Mouse (Mus musculus) neural tube, embryonic 15.5 days (tissue): ENCODE data around the gene Aaed1. TPM values are rescaled to one million over a fixed set of nuclear protein-coding genes. Genes with fewer than 3 reads are reported as not detected.

Experiments
- ATAC-seq: fragments of 200-750 bp; cut with Nextera tagmentation; 2 replicates; pipeline ENCODE4 v1.8.0; 2017; ENCODE audit warnings: mild to moderate bottlenecking, moderate TSS enrichment, moderate library complexity; ENCODE audit not compliant: low FRiP score
- H3K27ac ChIP-seq: fragments of 300-500 bp; sonication (generic); replicated peaks from 2 replicates; pipeline ENCODE4 v1.5.1; 2015; ENCODE audit warnings: mild to moderate bottlenecking, inconsistent platforms
- H3K27me3 ChIP-seq: fragments of 300-500 bp; sonication (generic); replicated peaks from 2 replicates; pipeline ENCODE4 v1.6.1; 2015; ENCODE audit warnings: inconsistent platforms
- H3K36me3 ChIP-seq: fragments of 300-500 bp; sonication (generic); 2 replicates; pipeline ENCODE4 v1.6.1; 2015; ENCODE audit warnings: inconsistent platforms
- H3K4me1 ChIP-seq: fragments of 300-500 bp; sonication (generic); 2 replicates; pipeline ENCODE4 v1.6.1; 2015; ENCODE audit warnings: inconsistent platforms
- H3K4me2 ChIP-seq: fragments of 300-500 bp; sonication (generic); 2 replicates; pipeline ENCODE4 v1.6.1; 2015; ENCODE audit warnings: inconsistent platforms, mild to moderate bottlenecking, moderate library complexity
- H3K4me3 ChIP-seq: fragments of 300-500 bp; sonication (generic); replicated peaks from 2 replicates; pipeline ENCODE4 v1.5.1; 2015; ENCODE audit warnings: mild to moderate bottlenecking, inconsistent platforms
- H3K9ac ChIP-seq: fragments of 300-500 bp; sonication (generic); replicated peaks from 2 replicates; pipeline ENCODE4 v1.6.1; 2015; ENCODE audit warnings: mild to moderate bottlenecking, inconsistent platforms
- H3K9me3 ChIP-seq: fragments of 300-500 bp; sonication (generic); replicated peaks from 2 replicates; pipeline ENCODE4 v1.6.1; 2016; ENCODE audit warnings: inconsistent platforms
- WGBS: fragments of 180-500 bp; shearing (Covaris S2); methylation state at CpG from one replicate; pipeline ENCODE4 v1.1.7; 2015; ENCODE audit warnings: mixed read lengths; 5-methylcytosine and 5-hydroxymethylcytosine counted together
- polyA plus RNA-seq: library from polyadenylated mRNA; unstranded; fragments of >200 nt; fragmentation: Nextera tagmentation; extraction: Ambion mirVana; gene quantifications from 2 replicates; pipeline ENCODE4 v1.2.1, GENCODE M21; 2015

The Aaed1 gene
- polyA plus RNA-seq, 1 experiment from 2014 or later, result 17.4 TPM

DNA sequence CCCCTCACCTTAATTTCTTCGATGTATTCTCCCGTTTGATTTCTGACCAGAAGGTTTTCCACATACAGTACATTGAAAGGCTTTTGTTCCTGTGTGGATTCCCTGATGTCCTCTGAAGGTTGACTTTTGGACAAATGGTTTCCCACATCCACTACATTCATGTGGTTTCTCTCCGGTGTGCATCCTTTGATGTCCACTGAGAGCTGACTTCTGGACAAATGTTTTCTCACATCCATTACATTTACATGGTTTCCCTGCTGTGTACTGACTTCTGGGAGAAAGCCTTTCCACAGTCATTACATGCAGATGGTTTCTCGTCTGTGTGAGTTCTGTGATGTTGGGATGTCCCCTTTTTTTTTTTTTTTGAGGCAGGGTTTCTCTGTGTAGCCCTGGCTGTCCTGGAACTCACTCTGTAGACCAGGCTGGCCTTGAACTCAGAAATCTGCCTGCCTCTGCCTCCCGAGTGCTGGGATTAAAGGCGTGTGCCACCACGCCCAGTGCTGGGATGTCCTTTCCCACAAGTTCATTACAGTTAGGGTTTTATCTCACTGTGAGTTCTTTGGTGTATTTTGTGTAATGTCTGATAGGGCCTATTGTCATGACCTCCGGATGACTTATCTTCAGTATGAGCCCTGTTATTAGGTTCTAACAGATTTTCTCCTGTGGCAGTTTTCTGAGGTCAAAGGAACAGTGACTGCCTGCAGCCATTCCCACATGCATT is 10.2 kb upstream of the Aaed1 start:
- Histone ChIP-seq H3K27ac (no peak overlapping the region), H3K36me3 (no peaks in the 10 kb centered on the region), H3K4me1 (no peaks in the 10 kb centered on the region), H3K9me3 (no peaks in the 10 kb centered on the region), H3K4me3 (no peak overlapping the region), H3K4me2 (no peak overlapping the region), H3K27me3 (no peaks in the 10 kb centered on the region), H3K9ac (no peak overlapping the region)
- ATAC-seq, result no peak
- WGBS, result 79% methylated on average over 8 of the region's 8 CpGs

- Histone ChIP-seq H3K9ac (no peak overlapping the region), H3K27me3 (no peaks in the 10 kb centered on the region), H3K27ac (no peak overlapping the region), H3K9me3 (no peaks in the 10 kb centered on the region), H3K36me3 (no peaks in the 10 kb centered on the region), H3K4me3 (no peak overlapping the region), H3K4me2 (no peak overlapping the region), H3K4me1 (no peaks in the 10 kb centered on the region)
- ATAC-seq, result no peak
- WGBS, result 84% methylated on average over 8 of the region's 8 CpGs
Observed at GRCm38 (mm10) chr13:64320334-64320733, 7.8 kb upstream of the Aaed1 start.

GRCm38 (mm10) chr13:64319782-64320181 is 7.3 kb upstream of the Aaed1 start:
- no peaks in the 10 kb centered on the region for H3K27me3 ChIP-seq
- no peak for ATAC-seq
- H3K9me3 ChIP-seq, result no peaks in the 10 kb centered on the region

GRCm38 (mm10) chr13:64318355-64318754 is 5.8 kb upstream of the Aaed1 start:
- Histone ChIP-seq H3K27ac (no peak overlapping the region), H3K9me3 (no peaks in the 10 kb centered on the region), H3K36me3 (no peaks in the 10 kb centered on the region), H3K4me1 (no peaks in the 10 kb centered on the region), H3K27me3 (no peaks in the 10 kb centered on the region), H3K9ac (no peak overlapping the region), H3K4me3 (no peak overlapping the region), H3K4me2 (no peak overlapping the region)
- ATAC-seq, result no peak
- WGBS, result 67% methylated on average over 2 of the region's 2 CpGs

More at GRCm38 (mm10) chr13:64319782-64320181, 7.3 kb upstream of the Aaed1 start:
- no peaks in the 10 kb centered on the region for H3K4me1 ChIP-seq
- no peak overlapping the region for H3K27ac ChIP-seq
- H3K36me3 ChIP-seq, result no peaks in the 10 kb centered on the region
- no peak overlapping the region for H3K4me3 ChIP-seq
- H3K4me2 ChIP-seq, result no peak overlapping the region
- no peak overlapping the region for H3K9ac ChIP-seq

DNA sequence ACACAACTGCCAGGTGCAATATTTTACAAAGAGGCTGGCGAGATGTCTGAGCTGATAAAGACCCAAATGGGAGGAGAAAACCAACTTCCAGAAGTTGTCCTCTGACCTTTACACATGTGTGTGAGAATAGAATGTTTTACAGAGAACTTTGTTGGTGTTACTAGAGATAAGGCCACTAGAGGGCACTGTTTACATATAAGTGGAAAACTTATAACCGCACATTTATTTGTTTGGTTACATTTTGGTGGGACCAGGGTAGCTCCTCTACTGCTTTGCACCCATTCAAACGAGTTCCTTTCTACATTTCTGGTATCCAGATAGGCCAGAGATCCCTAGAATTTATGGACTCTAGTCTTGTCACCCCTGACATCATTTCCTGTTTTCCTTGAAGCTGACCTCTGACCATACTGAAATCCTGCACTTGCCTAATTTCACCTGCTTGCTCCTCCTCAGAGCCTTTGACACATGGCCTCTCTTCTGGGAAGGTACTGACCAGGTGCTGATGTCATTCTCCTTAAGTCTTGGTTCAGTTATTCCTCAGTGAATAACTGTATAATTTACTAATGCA is 3.1 kb upstream of the Aaed1 start:
- ATAC-seq, result no peak
- 2% methylated on average over 3 of the region's 3 CpGs for WGBS

DNA sequence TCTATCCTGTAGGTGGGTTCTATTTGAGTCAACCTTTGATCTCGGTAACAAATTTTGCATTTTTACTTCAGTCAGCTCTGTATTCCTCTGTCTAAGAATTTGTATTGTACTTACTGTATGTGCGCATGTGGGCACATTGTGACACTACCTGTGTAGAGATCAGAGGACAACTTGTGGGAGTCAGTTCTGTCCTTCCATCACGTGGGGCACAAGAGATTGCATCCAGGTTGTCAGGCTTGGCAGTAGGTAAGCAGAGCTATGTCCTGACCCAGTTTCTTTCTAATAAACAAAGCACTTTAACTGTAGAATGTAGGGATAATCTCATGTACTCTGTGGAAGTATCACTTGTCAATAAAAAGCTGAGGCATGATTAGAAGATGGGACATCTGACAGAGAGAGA is 1.5 kb upstream of the Aaed1 start:
- peaks cover 13% of the 10 kb centered on the region for H3K4me1 ChIP-seq
- H3K4me2 ChIP-seq, result no peak overlapping the region
- no peak overlapping the region for H3K9ac ChIP-seq
- no peaks in the 10 kb centered on the region for H3K36me3 ChIP-seq
- H3K9me3 ChIP-seq, result no peaks in the 10 kb centered on the region
- no peak for ATAC-seq
- H3K27ac ChIP-seq, result no peak overlapping the region
- 70% methylated on average over 3 of the region's 3 CpGs for WGBS
- H3K4me3 ChIP-seq, result no peak overlapping the region
- no peaks in the 10 kb centered on the region for H3K27me3 ChIP-seq

More for the DNA sequence above, 3.1 kb upstream of the Aaed1 start:
- no peak overlapping the region for H3K27ac ChIP-seq
- no peaks in the 10 kb centered on the region for H3K9me3 ChIP-seq
- H3K4me2 ChIP-seq, result no peak overlapping the region
- no peaks in the 10 kb centered on the region for H3K27me3 ChIP-seq
- no peaks in the 10 kb centered on the region for H3K36me3 ChIP-seq
- H3K4me1 ChIP-seq, result peaks cover 13% of the 10 kb centered on the region
- no peak overlapping the region for H3K9ac ChIP-seq
- H3K4me3 ChIP-seq, result no peak overlapping the region

DNA sequence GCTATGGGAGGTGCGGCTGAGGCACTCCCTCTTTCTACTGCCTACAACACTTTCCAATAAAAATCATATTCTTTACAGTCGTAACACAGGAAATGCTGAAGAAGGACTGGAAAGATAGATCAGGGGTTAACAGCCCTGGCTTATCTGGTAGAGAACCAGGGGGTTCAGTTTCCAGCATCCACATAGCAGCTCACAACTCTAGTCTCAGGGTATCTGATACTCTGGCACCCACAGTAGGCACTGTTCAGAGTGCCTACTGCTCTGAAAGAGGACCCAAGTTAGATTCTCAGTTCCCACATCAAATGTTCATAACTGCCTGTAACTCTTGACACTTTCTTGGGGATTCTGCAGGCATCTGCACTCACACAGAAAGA is 393 bp upstream of the Aaed1 start:
- Histone ChIP-seq H3K36me3 (no peaks in the 10 kb centered on the region), H3K9me3 (no peaks in the 10 kb centered on the region), H3K4me3 (peak overlapping the region; percentile 56), H3K4me2 (peak overlapping the region; percentile 65), H3K27ac (0 out of 2 replicates have a peak overlapping the region, but pooled peaks have one; percentile 41), H3K9ac (0 out of 2 replicates have a peak overlapping the region, but pooled peaks have one; percentile 8), H3K27me3 (no peaks in the 10 kb centered on the region), H3K4me1 (peaks cover 13% of the 10 kb centered on the region)
- WGBS, result 3% methylated on average over 2 of the region's 2 CpGs
- ATAC-seq, result peak; percentile 54; the same call in 1 of the 2 replicates

DNA sequence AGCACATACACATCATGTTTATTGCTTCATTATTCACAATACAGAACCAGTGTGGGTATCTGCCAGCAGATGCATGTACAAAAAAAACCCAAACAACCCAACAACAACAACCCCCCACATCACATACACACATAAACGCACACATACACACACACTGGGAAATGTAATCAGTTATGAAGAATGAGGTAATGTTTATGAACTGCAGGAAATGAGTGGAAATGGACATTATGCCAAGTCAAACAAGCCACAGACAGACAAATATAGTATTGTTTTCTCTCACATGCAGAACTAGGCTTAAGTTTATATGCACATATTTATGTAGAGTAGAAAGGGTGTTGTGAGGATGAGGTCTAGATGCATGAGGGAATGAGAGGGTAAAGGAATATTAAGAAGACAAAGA is 1.2 kb downstream of the Aaed1 start:
- H3K27ac ChIP-seq, result no peak overlapping the region
- H3K27me3 ChIP-seq, result no peaks in the 10 kb centered on the region
- H3K9me3 ChIP-seq, result no peaks in the 10 kb centered on the region
- no peak overlapping the region for H3K9ac ChIP-seq
- WGBS, result 85% methylated on average over 1 of the region's 1 CpGs
- no peak for ATAC-seq
- peak overlapping the region; percentile 65 for H3K4me2 ChIP-seq
- H3K36me3 ChIP-seq, result no peaks in the 10 kb centered on the region
- peak overlapping the region; percentile 56 for H3K4me3 ChIP-seq
- H3K4me1 ChIP-seq, result peaks cover 13% of the 10 kb centered on the region

DNA sequence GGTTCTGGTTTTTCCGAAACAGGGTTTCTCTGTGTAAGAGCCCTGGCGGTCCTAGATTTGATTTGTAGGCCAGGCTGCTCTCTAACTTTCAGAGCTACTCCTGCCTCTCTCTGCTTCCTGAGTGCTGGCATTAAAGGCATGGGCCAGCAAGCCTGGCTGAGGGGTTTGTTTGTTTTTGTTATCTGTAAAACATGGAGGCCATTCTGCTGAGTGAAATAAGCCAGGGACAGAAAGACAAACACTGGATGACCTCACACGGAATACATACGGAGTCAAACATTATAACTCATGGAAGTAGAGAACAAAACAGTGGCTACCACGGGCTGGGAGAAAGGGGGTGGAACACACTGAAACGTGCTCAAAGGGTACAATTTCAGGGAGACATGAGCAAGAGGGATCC is 1.9 kb downstream of the Aaed1 start:
- Histone ChIP-seq H3K27ac (no peak overlapping the region), H3K9me3 (no peaks in the 10 kb centered on the region), H3K4me1 (peaks cover 13% of the 10 kb centered on the region), H3K27me3 (no peaks in the 10 kb centered on the region), H3K4me3 (no peak overlapping the region), H3K4me2 (no peak overlapping the region), H3K9ac (no peak overlapping the region), H3K36me3 (no peaks in the 10 kb centered on the region)
- no peak for ATAC-seq
- WGBS, result 79% methylated on average over 6 of the region's 6 CpGs

- WGBS, result 82% methylated on average over 11 of the region's 11 CpGs
- no peaks in the 10 kb centered on the region; the same call in 1 of the 2 replicates for H3K36me3 ChIP-seq
- no peak for ATAC-seq
- peaks cover 13% of the 10 kb centered on the region for H3K4me1 ChIP-seq
- H3K9ac ChIP-seq, result no peak overlapping the region
- no peaks in the 10 kb centered on the region for H3K9me3 ChIP-seq
- H3K27ac ChIP-seq, result no peak overlapping the region
- no peak overlapping the region for H3K4me3 ChIP-seq
- H3K4me2 ChIP-seq, result no peak overlapping the region
- H3K27me3 ChIP-seq, result no peaks in the 10 kb centered on the region
Observed at GRCm38 (mm10) chr13:64309842-64310241, 2.7 kb downstream of the Aaed1 start.

DNA sequence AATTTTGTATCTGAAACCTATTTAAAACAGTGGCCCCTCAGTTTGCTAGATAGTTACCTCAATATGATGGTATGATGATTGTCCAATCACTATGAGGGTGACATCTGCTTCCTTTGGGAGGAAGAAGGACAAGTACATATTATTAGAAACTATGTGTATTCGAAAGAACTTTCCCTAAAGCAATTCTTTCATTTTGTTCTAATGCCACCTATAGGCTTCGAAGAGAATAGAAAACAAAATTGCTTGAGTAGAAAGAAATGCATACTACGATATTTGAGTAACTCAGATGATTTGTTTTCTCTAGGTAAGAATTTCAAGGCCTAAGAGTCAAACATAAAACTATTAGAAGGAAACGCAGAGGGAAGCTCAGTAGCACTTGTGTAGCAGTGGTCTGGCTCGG is 3.5 kb downstream of the Aaed1 start:
- H3K27ac ChIP-seq, result no peak overlapping the region
- 75% methylated on average over 5 of the region's 5 CpGs for WGBS
- no peaks in the 10 kb centered on the region; the same call in 1 of the 2 replicates for H3K36me3 ChIP-seq
- H3K4me2 ChIP-seq, result no peak overlapping the region
- peaks cover 13% of the 10 kb centered on the region for H3K4me1 ChIP-seq
- H3K27me3 ChIP-seq, result no peaks in the 10 kb centered on the region
- no peaks in the 10 kb centered on the region for H3K9me3 ChIP-seq
- H3K4me3 ChIP-seq, result no peak overlapping the region
- no peak for ATAC-seq
- H3K9ac ChIP-seq, result no peak overlapping the region

GRCm38 (mm10) chr13:64307508-64307907 is 5.0 kb downstream of the Aaed1 start:
- Histone ChIP-seq H3K4me1 (peaks cover 9% of the 10 kb centered on the region), H3K4me3 (no peak overlapping the region), H3K27me3 (no peaks in the 10 kb centered on the region), H3K27ac (no peak overlapping the region), H3K9ac (no peak overlapping the region), H3K4me2 (no peak overlapping the region), H3K9me3 (no peaks in the 10 kb centered on the region), H3K36me3 (no peaks in the 10 kb centered on the region; the same call in 1 of the 2 replicates)
- 87% methylated on average over 5 of the region's 5 CpGs for WGBS
- no peak for ATAC-seq
